Mouse (Mus musculus) right cerebral cortex, adult 18-20 months (tissue): ENCODE measurements around the gene Zc3h7b.
"Not testable (repeated sequence)": the region's sequence is repeated elsewhere in the genome, so short reads cannot be mapped to it uniquely, and the experiment has no call there.

Experiments
- DNase-seq: peaks from one replicate; pipeline ENCODE4 v3.0.0; 2022; ENCODE audit warnings: mixed read lengths

Gene Zc3h7b

GRCm38 (mm10) chr15:81739924-81740323 lies 4.9 kb upstream of the Zc3h7b start:
- DNase-seq, result no peak

GRCm38 (mm10) chr15:81742368-81742767 lies 2.5 kb upstream of the Zc3h7b start:
- not testable (repeated sequence) for DNase-seq

GRCm38 (mm10) chr15:81745601-81746114 lies 801 bp downstream of the Zc3h7b start:
- DNase-seq, result peak; percentile 29

GRCm38 (mm10) chr15:81749742-81750141 lies 4.9 kb downstream of the Zc3h7b start:
- DNase-seq, result no peak

- no peak for DNase-seq
These were observed 8.8 kb downstream of the Zc3h7b start for GRCm38 (mm10) chr15:81753669-81754068.

- DNase-seq, result no peak
These were observed 13.8 kb downstream of the Zc3h7b start for GRCm38 (mm10) chr15:81758701-81759100.

- no peak for DNase-seq
These were observed 14.7 kb downstream of the Zc3h7b start for GRCm38 (mm10) chr15:81759542-81759941.

- DNase-seq, result no peak
These were observed 15.7 kb downstream of the Zc3h7b start for GRCm38 (mm10) chr15:81760361-81761079.

- no peak for DNase-seq
These were observed 16.5 kb downstream of the Zc3h7b start for GRCm38 (mm10) chr15:81761381-81761780.

- no peak for DNase-seq
These were observed 17.1 kb downstream of the Zc3h7b start for GRCm38 (mm10) chr15:81761959-81762358.

- DNase-seq, result no peak
These were observed 19.7 kb downstream of the Zc3h7b start for GRCm38 (mm10) chr15:81764573-81764972.

- no peak for DNase-seq
These were observed 20.8 kb downstream of the Zc3h7b start for GRCm38 (mm10) chr15:81765651-81766050.

GRCm38 (mm10) chr15:81766439-81766838 lies 21.6 kb downstream of the Zc3h7b start:
- no peak for DNase-seq

- no peak for DNase-seq
These were observed 24.2 kb downstream of the Zc3h7b start for GRCm38 (mm10) chr15:81769037-81769436.

GRCm38 (mm10) chr15:81772431-81773120 lies 27.7 kb downstream of the Zc3h7b start:
- DNase-seq, result no peak

- no peak for DNase-seq
These were observed 29.8 kb downstream of the Zc3h7b start for GRCm38 (mm10) chr15:81774505-81775171.

- no peak for DNase-seq
These were observed 32.0 kb downstream of the Zc3h7b start for GRCm38 (mm10) chr15:81776631-81777422.

GRCm38 (mm10) chr15:81781816-81782215 lies 37.0 kb downstream of the Zc3h7b start:
- no peak for DNase-seq

- no peak for DNase-seq
These were observed 39.9 kb downstream of the Zc3h7b start for GRCm38 (mm10) chr15:81784762-81785161.

- DNase-seq, result no peak
These were observed 40.8 kb downstream of the Zc3h7b start for GRCm38 (mm10) chr15:81785701-81786100.

- no peak for DNase-seq
These were observed 42.7 kb downstream of the Zc3h7b start for GRCm38 (mm10) chr15:81787525-81787924.

GRCm38 (mm10) chr15:81792444-81792843 lies 47.6 kb downstream of the Zc3h7b start:
- DNase-seq, result no peak

- DNase-seq, result no peak
These were observed 51.4 kb downstream of the Zc3h7b start for GRCm38 (mm10) chr15:81796228-81796627.
